Mouse (Mus musculus): ENCODE data around the gene Usp54.

DNA sequence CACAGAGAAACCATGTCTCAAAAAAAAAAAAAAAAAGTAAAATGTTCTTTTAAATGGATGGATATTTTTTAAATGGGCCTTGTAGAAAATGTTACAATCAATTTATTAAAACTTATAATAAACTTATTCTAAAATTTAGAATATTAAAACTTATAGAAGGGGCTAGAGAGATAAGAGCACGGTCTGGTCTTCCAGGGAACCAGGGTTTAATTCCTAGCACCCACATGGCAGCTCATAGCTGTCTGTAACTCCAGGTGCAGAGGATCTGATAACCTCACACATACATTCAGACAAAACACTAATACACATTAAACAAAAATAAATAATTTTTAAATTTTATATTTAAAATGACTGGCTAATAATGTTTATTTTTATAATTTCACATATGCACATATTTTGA is 39.6 kb downstream of the Usp54 start:
- TF ChIP-seq TAL1 (IDR thresholded peaks at IDR 0.05; ENCODE audit: low read length) (no peak), GATA1 (IDR thresholded peaks at IDR 0.05; ENCODE audit: low read length) (no peak)
